ENCODE assay signal across 24 mouse cellular contexts in the genomic region with DNA sequence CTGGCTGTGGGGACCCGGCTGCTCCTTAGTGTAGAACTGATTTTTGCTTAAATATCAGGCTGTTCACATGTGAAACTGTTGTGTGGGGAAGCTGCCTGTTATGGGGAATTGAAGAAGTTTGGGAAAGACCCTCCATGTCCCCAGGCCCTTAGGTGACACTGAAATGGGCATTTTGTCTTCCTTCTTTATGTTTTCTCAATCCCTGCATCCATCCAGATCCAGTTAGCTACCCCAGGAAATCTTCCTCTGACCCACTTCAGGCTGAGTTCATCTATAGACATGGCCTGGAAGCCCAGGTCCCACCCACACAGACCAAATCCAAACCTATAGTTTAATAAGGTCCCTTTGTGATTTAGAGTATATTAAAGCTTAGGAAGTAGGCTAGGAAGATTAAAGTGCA. TPM values are rescaled to one million over a fixed set of nuclear protein-coding genes. Genes with fewer than 3 reads are reported as not detected.
DNase-seq lines count a peak whose midpoint lies in the region; ATAC-seq and TF ChIP-seq lines count a peak whose summit lies in the region.
"Had no signal": no experiment of that assay in that cellular context is flagged by ENCODE, and none has a peak within 500 bp of the region (broad histone marks: within the 10 kb centered on the region; RNA-seq: fewer than 3 reads in every experiment).

Gene Marco, minus strand, starts transcription at position 101 of the 400 bp plus-strand sequence.

- WGBS in liver, embryonic 12.5 days (ENCODE audit: insufficient replicate concordance), result 38% methylated on average over 1 of the region's 1 CpGs
- 53% methylated on average over 1 of the region's 1 CpGs for WGBS in liver, embryonic 11.5 days
- WGBS in spleen, adult 2 months, result 4% methylated on average over 1 of the region's 1 CpGs
- WGBS in liver, postnatal 0 days (ENCODE audit: insufficient replicate concordance), result 30% methylated on average over 1 of the region's 1 CpGs

- no peak for TF ChIP-seq POLR2A in spleen, adult 2 months (IDR thresholded peaks at IDR 0.05; ENCODE audit: low read depth, low read length)

- no peak within 1 kb of the TSS for H3K4me3 ChIP-seq in liver, embryonic 12.5 days
- no peak within 1 kb of the TSS for H3K4me3 ChIP-seq in liver, embryonic 11.5 days (ENCODE audit: low read depth, low read length)
- no peak within 1 kb of the TSS for H3K4me3 ChIP-seq in spleen, adult 2 months (ENCODE audit: extremely low read depth, insufficient read depth, insufficient read length)
- H3K4me3 ChIP-seq in liver, postnatal 0 days (ENCODE audit: low read depth, low read length), result no peak within 1 kb of the TSS
- H3K4me3 ChIP-seq: forebrain, embryonic 10.5 days; forebrain, embryonic 13.5 days; gastrocnemius, adult 2 months; hindbrain, embryonic 12.5 days; hindbrain, embryonic 15.5 days had no signal

- no peaks in the 10 kb centered on the region for H3K9me3 ChIP-seq in liver, embryonic 12.5 days (replicated peaks)
- no peaks in the 10 kb centered on the region for H3K9me3 ChIP-seq in liver, embryonic 11.5 days (ENCODE audit: control insufficient read depth, low read length)
- no peaks in the 10 kb centered on the region for H3K9me3 ChIP-seq in liver, postnatal 0 days (ENCODE audit: low read length)
- H3K9me3 ChIP-seq: forebrain, embryonic 10.5 days; forebrain, embryonic 13.5 days; hindbrain, embryonic 12.5 days; hindbrain, embryonic 15.5 days had no signal

- no peak for TF ChIP-seq CTCF in spleen, adult 2 months (IDR thresholded peaks at IDR 0.05; ENCODE audit: extremely low read depth, insufficient read depth, insufficient read length, insufficient replicate concordance)
- no peak for TF ChIP-seq CTCF in liver, postnatal 0 days (IDR thresholded peaks at IDR 0.05; ENCODE audit: low read depth)

- H3K27ac ChIP-seq in liver, embryonic 12.5 days, result no peak within 1 kb of the TSS
- no peak within 1 kb of the TSS for H3K27ac ChIP-seq in liver, embryonic 11.5 days (ENCODE audit: low read depth, low read length)
- H3K27ac ChIP-seq in spleen, adult 2 months (ENCODE audit: insufficient read depth, low read length), result no peak within 1 kb of the TSS
- H3K27ac ChIP-seq in liver, postnatal 0 days (ENCODE audit: low read depth), result no peak within 1 kb of the TSS
- H3K27ac ChIP-seq: forebrain, embryonic 10.5 days; forebrain, embryonic 13.5 days; gastrocnemius, adult 2 months; hindbrain, embryonic 12.5 days; hindbrain, embryonic 15.5 days had no signal

- no peak for DNase-seq in liver, embryonic 11.5 days (ENCODE audit: low spot score)
- no peak for DNase-seq in spleen, adult 2 months (ENCODE audit: low read depth in 1 of 2, low spot score in 2 of 2)
- no peak for DNase-seq in spleen, adult 12 weeks (ENCODE audit: low spot score)
- no peak for DNase-seq in liver, postnatal 0 days
- DNase-seq in left cerebral cortex, adult 8-10 months (ENCODE audit: low spot score in 2 of 2), result no peak
- DNase-seq: adrenal gland, adult 8-10 months; adrenal gland, postnatal 25 days; cerebellum, adult 18-20 months; cerebellum, adult 9-10 months; gastrocnemius, adult 2 months; gastrocnemius, postnatal 14 days; heart, adult 11 months had no signal

- no peak within 1 kb of the TSS for H3K4me2 ChIP-seq in liver, embryonic 12.5 days
- no peak within 1 kb of the TSS for H3K4me2 ChIP-seq in liver, embryonic 11.5 days
- no peak within 1 kb of the TSS for H3K4me2 ChIP-seq in liver, postnatal 0 days (ENCODE audit: low read depth, low read length)
- H3K4me2 ChIP-seq: forebrain, embryonic 13.5 days; heart, embryonic 11.5 days; hindbrain, embryonic 12.5 days; hindbrain, embryonic 15.5 days had no signal

- no peak within 1 kb of the TSS for H3K9ac ChIP-seq in liver, embryonic 12.5 days
- no peak within 1 kb of the TSS for H3K9ac ChIP-seq in liver, embryonic 11.5 days (ENCODE audit: low read depth, low read length)
- no peak within 1 kb of the TSS for H3K9ac ChIP-seq in liver, postnatal 0 days (replicated peaks)
- H3K9ac ChIP-seq: forebrain, embryonic 13.5 days; hindbrain, embryonic 12.5 days; hindbrain, embryonic 15.5 days had no signal

- no peak for ATAC-seq in liver, embryonic 12.5 days
- ATAC-seq in liver, embryonic 11.5 days (replicated peaks; ENCODE audit: low FRiP score), result no peak
- ATAC-seq in liver, postnatal 0 days, result no peak
- ATAC-seq: activated CD4-positive, CD25-positive, alpha-beta regulatory T cell, adult 4 months; forebrain, embryonic 13.5 days; forebrain, embryonic 16.5 days had no signal

- no peaks in the 10 kb centered on the region for H3K36me3 ChIP-seq in liver, embryonic 12.5 days
- no peaks in the 10 kb centered on the region for H3K36me3 ChIP-seq in liver, embryonic 11.5 days (ENCODE audit: control insufficient read depth, insufficient read depth, low read length)
- no peaks in the 10 kb centered on the region for H3K36me3 ChIP-seq in spleen, adult 2 months (ENCODE audit: control insufficient read depth, insufficient read depth, low read length)
- H3K36me3 ChIP-seq in liver, postnatal 0 days (replicated peaks; ENCODE audit: insufficient read depth, low read length), result no peaks in the 10 kb centered on the region
- H3K36me3 ChIP-seq: forebrain, embryonic 10.5 days; hindbrain, embryonic 12.5 days; hindbrain, embryonic 15.5 days had no signal

- no peaks in the 10 kb centered on the region for H3K4me1 ChIP-seq in liver, embryonic 12.5 days
- H3K4me1 ChIP-seq in liver, embryonic 11.5 days (replicated peaks; ENCODE audit: control insufficient read depth, insufficient read depth, low read length), result no peaks in the 10 kb centered on the region
- no peaks in the 10 kb centered on the region for H3K4me1 ChIP-seq in spleen, adult 2 months (ENCODE audit: control insufficient read depth, insufficient read depth, insufficient read length)
- no peaks in the 10 kb centered on the region for H3K4me1 ChIP-seq in liver, postnatal 0 days (ENCODE audit: insufficient read depth)
- H3K4me1 ChIP-seq: forebrain, embryonic 13.5 days; hindbrain, embryonic 12.5 days; hindbrain, embryonic 15.5 days had no signal

- no peak for TF ChIP-seq EP300 in liver, postnatal 0 days (IDR thresholded peaks at IDR 0.05; ENCODE audit: low read depth)

- no peaks in the 10 kb centered on the region for H3K27me3 ChIP-seq in liver, embryonic 12.5 days (replicated peaks)
- H3K27me3 ChIP-seq in liver, embryonic 11.5 days (replicated peaks; ENCODE audit: control insufficient read depth, insufficient read depth, low read length), result no peaks in the 10 kb centered on the region
- H3K27me3 ChIP-seq in spleen, adult 2 months (ENCODE audit: control insufficient read depth, insufficient read depth, low read length), result no peaks in the 10 kb centered on the region
- H3K27me3 ChIP-seq in liver, postnatal 0 days (ENCODE audit: insufficient read depth, low read length), result no peaks in the 10 kb centered on the region
- H3K27me3 ChIP-seq: forebrain, embryonic 13.5 days; hindbrain, embryonic 12.5 days; hindbrain, embryonic 15.5 days had no signal

RNA-seq across cellular contexts. Expression of gene Marco, which starts in this region (rescaled TPM):
- polyA plus RNA-seq in liver, embryonic 12.5 days (2016; fragmentation: Nextera tagmentation; extraction: Ambion mirVana), result 11.9 and 13.0 TPM in 2 replicates
- polyA plus RNA-seq in liver, embryonic 11.5 days (2014; fragmentation: Nextera tagmentation; extraction: Ambion mirVana), result 3.1 and 4.4 TPM in 2 replicates
- 15.1 and 35.3 TPM in 2 replicates for polyA plus RNA-seq in spleen, adult 2 months (2012; rRNA removed)
- 47.9 and 52.6 TPM in 2 replicates for polyA plus RNA-seq in liver, postnatal 0 days (2015; fragmentation: Nextera tagmentation; extraction: Ambion mirVana)
- not detected for total RNA-seq in left cerebral cortex, adult 8-10 months (2022)
- total RNA-seq: adrenal gland, adult 8-10 months; adrenal gland, postnatal 25 days; ES-E14; gastrocnemius, adult 2 months; gastrocnemius, postnatal 14 days; hematopoietic stem cell, adult 5-6 weeks had no signal
- polyA plus RNA-seq: activated CD4-positive, CD25-positive, alpha-beta regulatory T cell, adult 4 months; embryonic facial prominence, embryonic 14.5 days; forebrain, embryonic 10.5 days; forebrain, embryonic 13.5 days; heart, embryonic 11.5 days; heart, embryonic 14.5 days; hindbrain, embryonic 12.5 days had no signal
